Mouse (Mus musculus) ES-Bruce4 (cell line): ENCODE measurements around the gene Adtrp.

ENCODE experiments used
- CTCF ChIP-seq: IDR thresholded peaks from one replicate; pipeline ENCODE4 v1.8.1; 2011; ENCODE audit warnings: low read depth, low read length
- POLR2A ChIP-seq: IDR thresholded peaks from one replicate; pipeline ENCODE4 v1.8.1; 2011; ENCODE audit warnings: low read length; ENCODE audit not compliant: insufficient read depth

GRCm38 (mm10) chr13:41825379-41825966 lies 22.0 kb downstream of the Adtrp start:
- TF ChIP-seq CTCF (no peak), POLR2A (no peak)
